Mouse (Mus musculus) liver, embryonic 12.5 days (tissue): ENCODE results near the gene Apc2. TPM values are rescaled to one million over a fixed set of nuclear protein-coding genes. Genes with fewer than 3 reads are reported as not detected.

Experiments used
- ATAC-seq: fragments of 200-750 bp; cut with Nextera tagmentation; 2 replicates; pipeline ENCODE4 v1.8.0; 2017; ENCODE audit warnings: moderate number of reproducible peaks, mild to moderate bottlenecking, moderate library complexity
- H3K27ac ChIP-seq: fragments of 300-500 bp; sonication (generic); 2 replicates; pipeline ENCODE4 v1.5.1; 2016; ENCODE audit warnings: mild to moderate bottlenecking
- H3K27me3 ChIP-seq: fragments of 300-500 bp; sonication (generic); replicated peaks from 2 replicates; pipeline ENCODE4 v1.6.1; 2016; ENCODE audit warnings: mild to moderate bottlenecking, moderate library complexity
- H3K36me3 ChIP-seq: fragments of 300-500 bp; sonication (generic); 2 replicates; pipeline ENCODE4 v1.6.1; 2016; ENCODE audit warnings: mild to moderate bottlenecking, moderate library complexity
- H3K4me1 ChIP-seq: fragments of 300-500 bp; sonication (generic); 2 replicates; pipeline ENCODE4 v1.6.1; 2016
- H3K4me2 ChIP-seq: fragments of 300-500 bp; sonication (generic); 2 replicates; pipeline ENCODE4 v1.6.1; 2016; ENCODE audit warnings: mild to moderate bottlenecking, moderate library complexity
- H3K4me3 ChIP-seq: fragments of 300-500 bp; sonication (generic); 2 replicates; pipeline ENCODE4 v1.5.1; 2016; ENCODE audit warnings: mild to moderate bottlenecking, moderate library complexity
- H3K9ac ChIP-seq: fragments of 300-500 bp; sonication (generic); 2 replicates; pipeline ENCODE4 v1.6.1; 2016; ENCODE audit warnings: mild to moderate bottlenecking, moderate library complexity
- H3K9me3 ChIP-seq: fragments of 300-500 bp; sonication (generic); replicated peaks from 2 replicates; pipeline ENCODE4 v1.6.1; 2016; ENCODE audit warnings: mild to moderate bottlenecking, moderate library complexity
- WGBS: fragments of 180-500 bp; shearing (Covaris S2); methylation state at CpG from one replicate; pipeline ENCODE4 v1.1.7; 2016; ENCODE audit not compliant: insufficient replicate concordance; 5-methylcytosine and 5-hydroxymethylcytosine counted together
- polyA plus RNA-seq: library from polyadenylated mRNA; unstranded; fragments of >200 nt; fragmentation: Nextera tagmentation; extraction: Ambion mirVana; gene quantifications from 2 replicates; pipeline ENCODE4 v1.2.1, GENCODE M21; 2016

The Apc2 gene
- polyA plus RNA-seq, 1 experiment from 2014 or later = 0.17 TPM

- no peak for ATAC-seq
- Histone ChIP-seq H3K9me3 (no peaks in the 10 kb centered on the region), H3K4me1 (peaks cover 74% of the 10 kb centered on the region), H3K4me2 (peak overlapping the region; percentile 99), H3K27ac (peak overlapping the region; percentile 88), H3K27me3 (no peaks in the 10 kb centered on the region; the same call in 1 of the 2 replicates), H3K4me3 (peak overlapping the region; percentile 76), H3K9ac (peak overlapping the region; percentile 79), H3K36me3 (peaks cover under 1% of the 10 kb centered on the region; the same call in 1 of the 2 replicates)
- 69% methylated on average over 17 of the region's 17 CpGs for WGBS
These were observed 28.6 kb downstream of the Apc2 start for GRCm38 (mm10) chr10:80324120-80325037.

- Histone ChIP-seq H3K36me3 (no peaks in the 10 kb centered on the region), H3K9ac (no peak overlapping the region), H3K27me3 (no peaks in the 10 kb centered on the region; the same call in 1 of the 2 replicates)
These were observed 29.3 kb downstream of the Apc2 start for GRCm38 (mm10) chr10:80325045-80325444.

GRCm38 (mm10) chr10:80329273-80330081 is 33.7 kb downstream of the Apc2 start, which contains the start of the genes Pcsk4 and Reep6:
Pcsk4 (minus strand) TSS chr10:80329498.
Reep6 (plus strand) TSS chr10:80329953.
- H3K9ac ChIP-seq = peak within 1 kb of the TSS; percentile 74
- peaks cover 12% of the 10 kb centered on the region for H3K36me3 ChIP-seq
- WGBS = 6% methylated on average over 36 of the region's 36 CpGs
- H3K4me2 ChIP-seq = peak within 1 kb of the TSS; percentile 83
- H3K4me1 ChIP-seq = peaks cover 75% of the 10 kb centered on the region
- H3K9me3 ChIP-seq = no peaks in the 10 kb centered on the region
- H3K27ac ChIP-seq = peak within 1 kb of the TSS; percentile 93
- H3K4me3 ChIP-seq = peak within 1 kb of the TSS; percentile 64
- peaks cover 9% of the 10 kb centered on the region; the same call in 1 of the 2 replicates for H3K27me3 ChIP-seq
- peak; percentile 81 for ATAC-seq

More at GRCm38 (mm10) chr10:80325045-80325444, 29.3 kb downstream of the Apc2 start:
- 71% methylated on average over 21 of the region's 21 CpGs for WGBS
- H3K9me3 ChIP-seq = no peaks in the 10 kb centered on the region
- H3K4me1 ChIP-seq = peaks cover 75% of the 10 kb centered on the region
- H3K4me2 ChIP-seq = 0 out of 2 replicates have a peak overlapping the region, but pooled peaks have one; percentile 4
- peak overlapping the region; percentile 56; the same call in 1 of the 2 replicates for H3K27ac ChIP-seq
- H3K4me3 ChIP-seq = no peak overlapping the region
- ATAC-seq = no peak

- Histone ChIP-seq H3K4me2 (peak overlapping the region; percentile 83), H3K27ac (peak overlapping the region; percentile 93), H3K4me1 (peaks cover 68% of the 10 kb centered on the region), H3K9me3 (no peaks in the 10 kb centered on the region), H3K4me3 (peak overlapping the region; percentile 64), H3K27me3 (peaks cover 14% of the 10 kb centered on the region), H3K36me3 (peaks cover 18% of the 10 kb centered on the region), H3K9ac (peak overlapping the region; percentile 74)
- ATAC-seq = no peak
- 1% methylated on average over 41 of the region's 41 CpGs for WGBS
These were observed 34.3 kb downstream of the Apc2 start for GRCm38 (mm10) chr10:80330084-80330483.

GRCm38 (mm10) chr10:80330888-80331287 is 35.1 kb downstream of the Apc2 start:
- Histone ChIP-seq H3K27ac (peak overlapping the region; percentile 93), H3K9me3 (no peaks in the 10 kb centered on the region)

GRCm38 (mm10) chr10:80331636-80332524 is 36.1 kb downstream of the Apc2 start:
- H3K36me3 ChIP-seq = peaks cover 36% of the 10 kb centered on the region
- H3K4me2 ChIP-seq = peak overlapping the region; percentile 83
- no peaks in the 10 kb centered on the region for H3K9me3 ChIP-seq
- H3K9ac ChIP-seq = peak overlapping the region; percentile 74
- H3K4me1 ChIP-seq = peaks cover 57% of the 10 kb centered on the region
- peak overlapping the region; percentile 93 for H3K27ac ChIP-seq
- H3K4me3 ChIP-seq = peak overlapping the region; percentile 64
- H3K27me3 ChIP-seq = peaks cover 29% of the 10 kb centered on the region; the same call in 1 of the 2 replicates
- 14% methylated on average over 10 of the region's 10 CpGs for WGBS
- ATAC-seq = peak; percentile 82

More at GRCm38 (mm10) chr10:80330888-80331287, 35.1 kb downstream of the Apc2 start:
- H3K36me3 ChIP-seq = peaks cover 26% of the 10 kb centered on the region
- peaks cover 22% of the 10 kb centered on the region; the same call in 1 of the 2 replicates for H3K27me3 ChIP-seq
- H3K4me2 ChIP-seq = peak overlapping the region; percentile 83
- ATAC-seq = no peak
- H3K4me1 ChIP-seq = peaks cover 60% of the 10 kb centered on the region
- H3K4me3 ChIP-seq = peak overlapping the region; percentile 64
- peak overlapping the region; percentile 74 for H3K9ac ChIP-seq
- 58% methylated on average over 2 of the region's 2 CpGs for WGBS

GRCm38 (mm10) chr10:80332525-80332989 is 36.8 kb downstream of the Apc2 start:
- H3K36me3 ChIP-seq = peaks cover 41% of the 10 kb centered on the region
- peaks cover 57% of the 10 kb centered on the region for H3K4me1 ChIP-seq
- peaks cover 33% of the 10 kb centered on the region; the same call in 1 of the 2 replicates for H3K27me3 ChIP-seq
- H3K9ac ChIP-seq = peak overlapping the region; percentile 74
- H3K4me2 ChIP-seq = peak overlapping the region; percentile 83
- ATAC-seq = no peak
- WGBS = 62% methylated on average over 5 of the region's 5 CpGs
- H3K9me3 ChIP-seq = no peaks in the 10 kb centered on the region
- H3K27ac ChIP-seq = peak overlapping the region; percentile 93
- peak overlapping the region; percentile 64 for H3K4me3 ChIP-seq

- Histone ChIP-seq H3K9me3 (no peaks in the 10 kb centered on the region), H3K4me3 (no peak overlapping the region), H3K9ac (no peak overlapping the region), H3K4me1 (peaks cover 44% of the 10 kb centered on the region), H3K36me3 (peaks cover 41% of the 10 kb centered on the region), H3K4me2 (no peak overlapping the region), H3K27me3 (peaks cover 49% of the 10 kb centered on the region), H3K27ac (no peak overlapping the region)
- 75% methylated on average over 12 of the region's 12 CpGs for WGBS
- no peak for ATAC-seq
These were observed 40.5 kb downstream of the Apc2 start for GRCm38 (mm10) chr10:80336263-80336662.

- Histone ChIP-seq H3K9me3 (no peaks in the 10 kb centered on the region), H3K4me2 (peak overlapping the region; percentile 81), H3K27me3 (peaks cover 71% of the 10 kb centered on the region), H3K4me3 (peak overlapping the region; percentile 20), H3K27ac (no peak overlapping the region), H3K36me3 (peaks cover 23% of the 10 kb centered on the region), H3K9ac (peak overlapping the region; percentile 23; the same call in 1 of the 2 replicates), H3K4me1 (peaks cover 56% of the 10 kb centered on the region)
- peak; percentile 43 for ATAC-seq
- 18% methylated on average over 19 of the region's 19 CpGs for WGBS
These were observed 44.4 kb downstream of the Apc2 start for GRCm38 (mm10) chr10:80339941-80340750.

- H3K9me3 ChIP-seq = no peaks in the 10 kb centered on the region
- H3K9ac ChIP-seq = 0 out of 2 replicates have a peak overlapping the region, but pooled peaks have one; percentile 23
- H3K27me3 ChIP-seq = peaks cover 71% of the 10 kb centered on the region
- peak overlapping the region; percentile 81 for H3K4me2 ChIP-seq
- H3K27ac ChIP-seq = no peak overlapping the region
- no peak for ATAC-seq
- H3K36me3 ChIP-seq = peaks cover 14% of the 10 kb centered on the region
- peaks cover 64% of the 10 kb centered on the region for H3K4me1 ChIP-seq
- 26% methylated on average over 21 of the region's 21 CpGs for WGBS
- no peak overlapping the region for H3K4me3 ChIP-seq
These were observed 45.2 kb downstream of the Apc2 start for GRCm38 (mm10) chr10:80341026-80341425.
